Mouse (Mus musculus) hindbrain, postnatal 0 days (tissue): Measurements from ENCODE around the gene Gm21244. TPM values are rescaled to one million over a fixed set of nuclear protein-coding genes. Genes with fewer than 3 reads are reported as not detected.
"Not testable (repeated sequence)": the region's sequence is repeated elsewhere in the genome, so short reads cannot be mapped to it uniquely, and the experiment has no call there.

ENCODE experiments used
- ATAC-seq: fragments of 200-750 bp; cut with Nextera tagmentation; 2 replicates; pipeline ENCODE4 v1.8.0; 2017; ENCODE audit warnings: mild to moderate bottlenecking, moderate TSS enrichment, moderate library complexity
- DNase-seq: peaks from one replicate; pipeline ENCODE4 v3.0.0-alpha.2; 2015; ENCODE audit warnings: low spot score
- H3K27ac ChIP-seq: fragments of 300-500 bp; sonication (generic); 2 replicates; pipeline ENCODE4 v1.5.1; 2014; ENCODE audit warnings: mild to moderate bottlenecking
- H3K27me3 ChIP-seq: fragments of 300-500 bp; sonication (generic); 2 replicates; pipeline ENCODE4 v1.6.1; 2014; ENCODE audit warnings: low read length, mixed read lengths; ENCODE audit not compliant: insufficient read depth
- H3K36me3 ChIP-seq: fragments of 300-500 bp; sonication (generic); 2 replicates; pipeline ENCODE4 v1.6.1; 2014; ENCODE audit warnings: low read length, mixed read lengths; ENCODE audit not compliant: insufficient read depth
- H3K4me1 ChIP-seq: fragments of 300-500 bp; sonication (generic); 2 replicates; pipeline ENCODE4 v1.6.1; 2014; ENCODE audit warnings: antibody characterized with exemption, low read length, mixed read lengths; ENCODE audit not compliant: insufficient read depth
- H3K4me2 ChIP-seq: fragments of 300-500 bp; sonication (generic); 2 replicates; pipeline ENCODE4 v1.6.1; 2014; ENCODE audit warnings: low read depth, mild to moderate bottlenecking, low read length, moderate library complexity, mixed read lengths
- H3K4me3 ChIP-seq: fragments of 300-500 bp; sonication (generic); 2 replicates; pipeline ENCODE4 v1.5.1; 2014; ENCODE audit warnings: low read length
- H3K9ac ChIP-seq: fragments of 300-500 bp; sonication (generic); replicated peaks from 2 replicates; pipeline ENCODE4 v1.6.1; 2014; ENCODE audit warnings: mild to moderate bottlenecking, low read length, moderate library complexity, mixed read lengths
- H3K9me3 ChIP-seq: fragments of 300-500 bp; sonication (generic); 2 replicates; pipeline ENCODE4 v1.6.1; 2016; ENCODE audit warnings: low read length, mixed read lengths
- WGBS: fragments of 180-500 bp; shearing (Covaris S2); extraction: QIAGEN DNeasy Blood & Tissue Kit; methylation state at CpG from one replicate; pipeline ENCODE4 v1.1.7; 2014; 5-methylcytosine and 5-hydroxymethylcytosine counted together
- polyA plus RNA-seq: library from polyadenylated mRNA; unstranded; fragments of >200 nt; fragmentation: Nextera tagmentation; extraction: Ambion mirVana; gene quantifications from 2 replicates; pipeline ENCODE4 v1.2.1, GENCODE M21; 2015
- total RNA-seq: library from RNA; depleted of rRNA; stranded (reverse); fragments of >200 nt; gene quantifications from 2 replicates; pipeline ENCODE4 v1.2.3, GENCODE M21; 2014; rRNA removed

Gm21244 gene
- total RNA-seq (not detected in 2 replicates), polyA plus RNA-seq (not detected in 2 replicates)

- not testable (repeated sequence) for DNase-seq, H3K27me3 ChIP-seq, H3K9me3 ChIP-seq, H3K27ac ChIP-seq, H3K4me1 ChIP-seq, H3K9ac ChIP-seq, H3K4me3 ChIP-seq, H3K4me2 ChIP-seq, ATAC-seq, H3K36me3 ChIP-seq
- WGBS = no CpG with 5 or more reads among the region's 3 CpGs
Measured at GRCm38 (mm10) chrY:7169193-7169592, at the start of gene Gm21244. Gene Gm21244, minus strand, starts transcription at chrY:7169293.

Other genes with a start within 250 kb of the Gm21244 start
- not detected in 2 replicates for gene Gm28998, start 84.5 kb upstream of the Gm21244 start, total RNA-seq
- gene Gm28998, start 84.5 kb upstream of the Gm21244 start, polyA plus RNA-seq = not detected in 2 replicates
- not detected in 2 replicates for gene Gm21788, start 235.7 kb upstream of the Gm21244 start, total RNA-seq
- not detected in 2 replicates for gene Gm21788, start 235.7 kb upstream of the Gm21244 start, polyA plus RNA-seq